Mouse (Mus musculus) lung, embryonic 16.5 days (tissue): ENCODE results near the gene Copz2. TPM values are rescaled to one million over a fixed set of nuclear protein-coding genes. Genes with fewer than 3 reads are reported as not detected.
A peak's percentile ranks its signal among the peaks of the same experiment; 100 is the strongest.

ENCODE experiments used
- ATAC-seq: fragments of 200-750 bp; cut with Nextera tagmentation; 2 replicates; pipeline ENCODE4 v1.8.0; 2017; ENCODE audit warnings: low read depth, mild to moderate bottlenecking, moderate library complexity
- H3K27ac ChIP-seq: fragments of 300-500 bp; sonication (generic); 2 replicates; pipeline ENCODE4 v1.5.1; 2014; ENCODE audit warnings: mild to moderate bottlenecking, control low read depth, low read length
- H3K27me3 ChIP-seq: fragments of 300-500 bp; sonication (generic); 2 replicates; pipeline ENCODE4 v1.6.1; 2014; ENCODE audit warnings: low read depth, low read length, mixed read lengths; ENCODE audit not compliant: control insufficient read depth, insufficient read depth
- H3K36me3 ChIP-seq: fragments of 300-500 bp; sonication (generic); 2 replicates; pipeline ENCODE4 v1.6.1; 2014; ENCODE audit warnings: low read length; ENCODE audit not compliant: control insufficient read depth, insufficient read depth
- H3K4me1 ChIP-seq: fragments of 300-500 bp; sonication (generic); replicated peaks from 2 replicates; pipeline ENCODE4 v1.6.1; 2014; ENCODE audit warnings: low read length, mixed read lengths; ENCODE audit not compliant: control insufficient read depth, insufficient read depth
- H3K4me2 ChIP-seq: fragments of 300-500 bp; sonication (generic); 2 replicates; pipeline ENCODE4 v1.6.1; 2014; ENCODE audit warnings: low read depth, low read length, control low read depth
- H3K4me3 ChIP-seq: fragments of 300-500 bp; sonication (generic); 2 replicates; pipeline ENCODE4 v1.5.1; 2014; ENCODE audit warnings: mild to moderate bottlenecking, low read length, control low read depth
- H3K9ac ChIP-seq: fragments of 300-500 bp; sonication (generic); 2 replicates; pipeline ENCODE4 v1.6.1; 2014; ENCODE audit warnings: low read length, control low read depth
- H3K9me3 ChIP-seq: fragments of 300-500 bp; sonication (generic); 2 replicates; pipeline ENCODE4 v1.6.1; 2016; ENCODE audit warnings: low read length; ENCODE audit not compliant: control insufficient read depth
- WGBS: fragments of 180-500 bp; shearing (Covaris S2); extraction: QIAGEN DNeasy Blood & Tissue Kit; methylation state at CpG from one replicate; pipeline ENCODE4 v1.1.7; 2014; 5-methylcytosine and 5-hydroxymethylcytosine counted together
- polyA plus RNA-seq: library from polyadenylated mRNA; unstranded; fragments of >200 nt; fragmentation: Nextera tagmentation; extraction: Ambion mirVana; gene quantifications from 2 replicates; pipeline ENCODE4 v1.2.1, GENCODE M21; 2015

Copz2 gene
- polyA plus RNA-seq, 1 experiment from 2014 or later = 135 TPM

GRCm38 (mm10) chr11:96816494-96816893 is 33.2 kb upstream of the Copz2 start:
- ATAC-seq = no peak
- Histone ChIP-seq H3K36me3 (peaks cover 52% of the 10 kb centered on the region), H3K4me1 (no peaks in the 10 kb centered on the region), H3K9me3 (no peaks in the 10 kb centered on the region), H3K27ac (no peak overlapping the region), H3K27me3 (no peaks in the 10 kb centered on the region), H3K9ac (no peak overlapping the region), H3K4me3 (no peak overlapping the region), H3K4me2 (no peak overlapping the region)
- WGBS = 82% methylated on average over 1 of the region's 1 CpGs

GRCm38 (mm10) chr11:96816979-96817378 is 32.7 kb upstream of the Copz2 start:
- H3K27ac ChIP-seq = no peak overlapping the region
- H3K36me3 ChIP-seq = peaks cover 57% of the 10 kb centered on the region
- no peak overlapping the region for H3K9ac ChIP-seq
- no peak overlapping the region for H3K4me2 ChIP-seq
- H3K27me3 ChIP-seq = no peaks in the 10 kb centered on the region
- ATAC-seq = no peak
- H3K9me3 ChIP-seq = no peaks in the 10 kb centered on the region
- WGBS = 88% methylated on average over 5 of the region's 5 CpGs
- no peak overlapping the region for H3K4me3 ChIP-seq
- no peaks in the 10 kb centered on the region for H3K4me1 ChIP-seq

- H3K9ac ChIP-seq = no peak overlapping the region
- no peak overlapping the region for H3K4me2 ChIP-seq
- 85% methylated on average over 8 of the region's 8 CpGs for whole genome bisulfite sequencing
- no peaks in the 10 kb centered on the region for H3K27me3 ChIP-seq
- ATAC-seq = no peak
- H3K4me1 ChIP-seq = peaks cover 4% of the 10 kb centered on the region
- no peak overlapping the region for H3K27ac ChIP-seq
- H3K4me3 ChIP-seq = no peak overlapping the region
- peaks cover 54% of the 10 kb centered on the region for H3K36me3 ChIP-seq
- H3K9me3 ChIP-seq = no peaks in the 10 kb centered on the region
These were observed 31.5 kb upstream of the Copz2 start for GRCm38 (mm10) chr11:96818128-96818710.

DNA sequence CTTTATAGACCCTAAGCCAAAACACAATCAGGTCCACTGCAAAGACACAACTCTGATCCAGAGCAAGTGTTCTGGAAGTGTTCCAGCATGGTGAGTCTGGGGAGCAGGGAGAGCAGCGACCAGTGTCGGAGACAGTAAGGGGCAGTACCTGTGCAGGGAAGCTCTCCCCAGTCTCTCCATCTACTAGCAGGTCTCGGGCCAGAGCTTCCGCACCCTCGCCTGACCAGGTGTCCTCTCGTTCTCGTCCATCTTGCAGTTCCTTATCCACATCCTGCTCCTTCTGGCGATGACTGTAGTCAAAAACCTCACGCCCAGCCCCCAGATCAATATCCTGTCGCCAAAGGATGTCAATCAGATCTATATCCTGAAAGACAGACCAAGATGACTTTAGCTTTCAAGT is 27.7 kb upstream of the Copz2 start:
- Histone ChIP-seq H3K4me3 (no peak overlapping the region), H3K4me1 (peaks cover 40% of the 10 kb centered on the region), H3K27ac (no peak overlapping the region), H3K9ac (no peak overlapping the region), H3K36me3 (peaks cover 38% of the 10 kb centered on the region), H3K27me3 (no peaks in the 10 kb centered on the region), H3K9me3 (no peaks in the 10 kb centered on the region), H3K4me2 (no peak overlapping the region)
- no peak for ATAC-seq
- WGBS = 88% methylated on average over 10 of the region's 10 CpGs

- 50% methylated on average over 4 of the region's 4 CpGs for WGBS
- no peaks in the 10 kb centered on the region for H3K9me3 ChIP-seq
- H3K36me3 ChIP-seq = peaks cover 38% of the 10 kb centered on the region
- H3K27ac ChIP-seq = no peak overlapping the region
- no peak overlapping the region for H3K4me3 ChIP-seq
- ATAC-seq = no peak
- H3K27me3 ChIP-seq = no peaks in the 10 kb centered on the region
- H3K4me2 ChIP-seq = peak overlapping the region; percentile 95; the same call in 1 of the 2 replicates
- no peak overlapping the region for H3K9ac ChIP-seq
- peaks cover 49% of the 10 kb centered on the region for H3K4me1 ChIP-seq
These were observed 26.8 kb upstream of the Copz2 start for GRCm38 (mm10) chr11:96822675-96823470.

DNA sequence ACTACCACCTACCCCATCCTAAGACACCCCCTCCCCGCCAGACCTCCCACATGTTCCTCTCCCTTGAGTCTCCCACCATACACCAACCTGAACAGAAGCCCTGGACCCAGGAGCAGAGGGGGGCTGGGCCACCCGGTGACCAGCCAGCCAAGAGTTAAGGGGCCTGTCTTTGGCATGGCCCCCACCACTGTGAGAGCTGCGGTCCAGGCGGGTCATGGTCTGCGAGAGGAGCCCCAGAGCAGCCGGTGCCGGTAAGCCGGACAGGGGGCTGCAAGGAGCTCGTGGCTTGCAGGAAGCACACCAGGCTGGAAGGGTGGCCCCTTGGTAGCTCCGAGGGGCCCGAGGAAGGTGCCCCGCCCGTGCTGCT is 26.2 kb upstream of the Copz2 start:
- peak overlapping the region; percentile 51 for H3K4me3 ChIP-seq
- 0 out of 2 replicates have a peak overlapping the region, but pooled peaks have one; percentile 25 for H3K27ac ChIP-seq
- H3K9me3 ChIP-seq = no peaks in the 10 kb centered on the region
- no peaks in the 10 kb centered on the region for H3K27me3 ChIP-seq
- H3K9ac ChIP-seq = peak overlapping the region; percentile 56
- 9% methylated on average over 12 of the region's 13 CpGs for WGBS
- peak overlapping the region; percentile 95 for H3K4me2 ChIP-seq
- peak; percentile 5; the same call in 1 of the 2 replicates for ATAC-seq
- peaks cover 37% of the 10 kb centered on the region for H3K36me3 ChIP-seq
- peaks cover 54% of the 10 kb centered on the region for H3K4me1 ChIP-seq

GRCm38 (mm10) chr11:96823880-96824782 is 25.5 kb upstream of the Copz2 start:
- H3K27me3 ChIP-seq = no peaks in the 10 kb centered on the region
- H3K9ac ChIP-seq = peak overlapping the region; percentile 56
- WGBS = under 1% methylated on average over 26 of the region's 26 CpGs
- peak overlapping the region; percentile 66 for H3K27ac ChIP-seq
- peaks cover 59% of the 10 kb centered on the region for H3K4me1 ChIP-seq
- peak overlapping the region; percentile 95 for H3K4me2 ChIP-seq
- peak; percentile 90 for ATAC-seq
- H3K36me3 ChIP-seq = peaks cover 35% of the 10 kb centered on the region
- H3K4me3 ChIP-seq = peak overlapping the region; percentile 51
- no peaks in the 10 kb centered on the region for H3K9me3 ChIP-seq

DNA sequence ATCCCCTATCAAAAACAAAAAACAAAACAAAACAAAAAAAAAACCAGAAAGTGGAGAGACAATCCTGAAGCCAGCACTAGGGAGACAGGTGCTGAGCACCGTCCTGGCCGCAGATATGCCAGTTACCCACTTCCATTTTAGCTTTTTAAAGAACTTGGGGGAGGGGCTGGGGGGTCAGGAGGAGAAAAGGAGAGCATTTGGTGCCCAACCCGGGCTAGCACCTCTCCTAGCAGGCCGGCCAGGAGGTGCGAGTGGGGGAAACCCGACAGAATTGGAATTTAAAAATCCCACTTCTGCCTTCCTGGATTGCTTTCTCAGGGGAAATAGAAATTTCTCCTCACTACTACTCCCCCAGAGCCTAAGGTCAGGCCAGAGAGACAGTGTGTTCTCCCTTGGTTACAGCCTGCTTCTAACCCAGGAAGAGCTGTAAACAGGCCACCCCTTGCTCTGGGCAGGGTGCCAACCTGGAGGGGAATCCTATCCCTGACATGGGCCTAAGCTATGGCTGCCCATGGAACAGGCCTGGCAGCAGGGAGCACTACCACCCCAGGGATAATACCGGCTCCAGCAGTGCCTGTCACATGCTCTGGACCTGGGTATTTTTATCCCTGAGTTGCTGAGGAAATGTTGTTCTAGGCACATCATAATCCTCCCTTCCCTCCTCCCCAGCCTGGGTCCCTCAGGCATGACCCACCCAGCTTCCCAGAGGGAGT is 24.7 kb upstream of the Copz2 start:
- 25% methylated on average over 7 of the region's 7 CpGs for WGBS
- peak overlapping the region; percentile 66 for H3K27ac ChIP-seq
- no peaks in the 10 kb centered on the region for H3K27me3 ChIP-seq
- peaks cover 27% of the 10 kb centered on the region for H3K36me3 ChIP-seq
- H3K4me3 ChIP-seq = peak overlapping the region; percentile 7
- no peak for ATAC-seq
- H3K9me3 ChIP-seq = no peaks in the 10 kb centered on the region
- H3K4me1 ChIP-seq = peaks cover 59% of the 10 kb centered on the region
- H3K9ac ChIP-seq = peak overlapping the region; percentile 42; the same call in 1 of the 2 replicates
- H3K4me2 ChIP-seq = peak overlapping the region; percentile 95
